ENCODE assay signal across 8 mouse cellular contexts in genomic region chr9:29411408-29412180, GRCm38 (mm10).
DNase-seq lines count a peak whose midpoint lies in the region; ATAC-seq and TF ChIP-seq lines count a peak whose summit lies in the region.

No protein-coding gene starts in this region.

- peaks cover 40% of the 10 kb centered on the region for H3K27me3 ChIP-seq in intestine, postnatal 0 days (replicated peaks; ENCODE audit: control insufficient read depth, insufficient read depth, low read length)
- no peaks in the 10 kb centered on the region for H3K27me3 ChIP-seq in neural tube, embryonic 14.5 days (ENCODE audit: control insufficient read depth, insufficient read depth, low read length)

- TF ChIP-seq CTCF in intestine, postnatal 0 days (IDR thresholded peaks at IDR 0.05; ENCODE audit: low read depth): peak; percentile 65

- DNase-seq in adrenal gland, adult 2 months: peak; percentile 25
- peak; percentile 89 to 91 for DNase-seq in cerebellum, postnatal 10 days
- peak; percentile 42 to 60 for DNase-seq in frontal cortex, postnatal 14 days (ENCODE audit: low spot score in 2 of 2)
- DNase-seq in liver: peak; percentile 16
- no peak for DNase-seq in spleen, postnatal 4 days (ENCODE audit: low spot score in 2 of 2)
- DNase-seq in B cell, adult 2 months: no peak

- WGBS in intestine, postnatal 0 days: under 1% methylated on average over 40 of the region's 40 CpGs
- under 1% methylated on average over 35 of the region's 40 CpGs for WGBS in neural tube, embryonic 14.5 days

- no peaks in the 10 kb centered on the region for H3K9me3 ChIP-seq in intestine, postnatal 0 days (ENCODE audit: control insufficient read depth)
- no peaks in the 10 kb centered on the region for H3K9me3 ChIP-seq in neural tube, embryonic 14.5 days (ENCODE audit: control insufficient read depth, low read length)

- H3K9ac ChIP-seq in intestine, postnatal 0 days (ENCODE audit: low read depth, low read length): no peak overlapping the region
- peak overlapping the region; percentile 70 for H3K9ac ChIP-seq in neural tube, embryonic 14.5 days (replicated peaks; ENCODE audit: low read depth, low read length)

- H3K27ac ChIP-seq in intestine, postnatal 0 days (ENCODE audit: low read depth, low read length): no peak overlapping the region
- H3K27ac ChIP-seq in neural tube, embryonic 14.5 days (ENCODE audit: low read depth, low read length): peak overlapping the region; percentile 84

- no peak for ATAC-seq in intestine, postnatal 0 days
- ATAC-seq in neural tube, embryonic 14.5 days (ENCODE audit: low read depth): peak; percentile 50

- peak overlapping the region; percentile 48 for H3K4me3 ChIP-seq in intestine, postnatal 0 days (ENCODE audit: low read depth, low read length)
- peak overlapping the region; percentile 56 for H3K4me3 ChIP-seq in neural tube, embryonic 14.5 days (ENCODE audit: low read depth, low read length)

- peak overlapping the region; percentile 77 for H3K4me2 ChIP-seq in intestine, postnatal 0 days (replicated peaks; ENCODE audit: low read depth)
- peak overlapping the region; percentile 83 for H3K4me2 ChIP-seq in neural tube, embryonic 14.5 days (ENCODE audit: low read depth, low read length)

- H3K36me3 ChIP-seq in intestine, postnatal 0 days (ENCODE audit: control insufficient read depth, insufficient read depth): no peaks in the 10 kb centered on the region
- no peaks in the 10 kb centered on the region for H3K36me3 ChIP-seq in neural tube, embryonic 14.5 days (ENCODE audit: control insufficient read depth, insufficient read depth, low read length)

- H3K4me1 ChIP-seq in intestine, postnatal 0 days (replicated peaks; ENCODE audit: control insufficient read depth, insufficient read depth, low read length): no peaks in the 10 kb centered on the region
- peaks cover 10% of the 10 kb centered on the region; the same call in 1 of the 2 replicates for H3K4me1 ChIP-seq in neural tube, embryonic 14.5 days (ENCODE audit: control insufficient read depth, insufficient read depth, low read length)

Comparison
In these comparisons a context has a peak if more than half of its experiments do, and no peak if none do; other contexts are left out.
1. DNase-seq: peak in adrenal gland, adult 2 months (single experiment), cerebellum, postnatal 10 days (2 of 2), frontal cortex, postnatal 14 days (2 of 2) and liver (single experiment); none in spleen, postnatal 4 days (0 of 2) and B cell, adult 2 months (0 of 2).